Mouse (Mus musculus) liver, adult 2 months (tissue): ENCODE data around the gene Slc37a2. TPM values are rescaled to one million over a fixed set of nuclear protein-coding genes. Genes with fewer than 3 reads are reported as not detected.

Experiments used
- DNase-seq: peaks from one replicate; pipeline ENCODE4 v3.0.0-alpha.2; 2011; ENCODE audit warnings: low read depth, low spot score; ENCODE audit errors: extremely low read depth
- H3K27ac ChIP-seq: fragments of 200-500 bp; replicated peaks from 2 replicates; pipeline ENCODE4 v1.5.1; 2012; ENCODE audit warnings: low read depth, mild to moderate bottlenecking, control low read depth, inconsistent platforms, low read length; ENCODE audit not compliant: insufficient read depth
- H3K27me3 ChIP-seq: fragments of 200-500 bp; 2 replicates; pipeline ENCODE4 v1.6.1; 2012; ENCODE audit warnings: mild to moderate bottlenecking, moderate library complexity, low read length, inconsistent platforms; ENCODE audit not compliant: control insufficient read depth, insufficient read depth
- H3K36me3 ChIP-seq: fragments of 200-500 bp; 2 replicates; pipeline ENCODE4 v1.6.1; 2012; ENCODE audit warnings: low read length, inconsistent platforms; ENCODE audit not compliant: control insufficient read depth, insufficient read depth
- H3K4me1 ChIP-seq: fragments of 200-500 bp; 2 replicates; pipeline ENCODE4 v1.6.1; 2011; ENCODE audit warnings: low read length; ENCODE audit not compliant: control insufficient read depth, insufficient read depth
- H3K4me3 ChIP-seq: fragments of 200-500 bp; 2 replicates; pipeline ENCODE4 v1.5.1; 2011; ENCODE audit warnings: low read depth, mild to moderate bottlenecking, control low read depth, low read length, moderate library complexity; ENCODE audit not compliant: insufficient read depth
- H3K79me2 ChIP-seq: fragments of 200-500 bp; 2 replicates; pipeline ENCODE4 v1.6.1; 2012; ENCODE audit warnings: inconsistent platforms, mild to moderate bottlenecking, low read length, moderate library complexity; ENCODE audit not compliant: control insufficient read depth, insufficient read depth
- H3K9ac ChIP-seq: fragments of 200-500 bp; 2 replicates; pipeline ENCODE4 v1.6.1; 2012; ENCODE audit warnings: low read depth, mild to moderate bottlenecking, control low read depth, inconsistent platforms, low read length
- CTCF ChIP-seq: fragments of 200-500 bp; IDR thresholded peaks from 2 replicates; pipeline ENCODE4 v1.5.1; 2011; ENCODE audit warnings: low read depth, low read length, control low read depth
- POLR2A ChIP-seq: fragments of 200-500 bp; IDR thresholded peaks from 2 replicates; pipeline ENCODE4 v1.6.1; 2011; ENCODE audit warnings: low read length, control low read depth; ENCODE audit not compliant: insufficient read depth; ENCODE audit errors: extremely low read depth
- WGBS: fragments of 180-500 bp; shearing (Covaris S2); methylation state at CpG from one replicate; pipeline ENCODE4 v1.1.7; 2018; 5-methylcytosine and 5-hydroxymethylcytosine counted together
- polyA plus RNA-seq: library from polyadenylated mRNA; depleted of rRNA; stranded (reverse); fragments of >200 nt; gene quantifications from 2 replicates; pipeline ENCODE4 v1.2.3, GENCODE M21; 2012
- total RNA-seq: library from RNA; depleted of rRNA; stranded (reverse); fragments of >200 nt; gene quantifications from 2 replicates; pipeline ENCODE4 v1.2.3, GENCODE M21; 2014

Gene Slc37a2
- total and polyA plus RNA-seq, 2 experiments: 1.7 to 1.8 TPM

DNA sequence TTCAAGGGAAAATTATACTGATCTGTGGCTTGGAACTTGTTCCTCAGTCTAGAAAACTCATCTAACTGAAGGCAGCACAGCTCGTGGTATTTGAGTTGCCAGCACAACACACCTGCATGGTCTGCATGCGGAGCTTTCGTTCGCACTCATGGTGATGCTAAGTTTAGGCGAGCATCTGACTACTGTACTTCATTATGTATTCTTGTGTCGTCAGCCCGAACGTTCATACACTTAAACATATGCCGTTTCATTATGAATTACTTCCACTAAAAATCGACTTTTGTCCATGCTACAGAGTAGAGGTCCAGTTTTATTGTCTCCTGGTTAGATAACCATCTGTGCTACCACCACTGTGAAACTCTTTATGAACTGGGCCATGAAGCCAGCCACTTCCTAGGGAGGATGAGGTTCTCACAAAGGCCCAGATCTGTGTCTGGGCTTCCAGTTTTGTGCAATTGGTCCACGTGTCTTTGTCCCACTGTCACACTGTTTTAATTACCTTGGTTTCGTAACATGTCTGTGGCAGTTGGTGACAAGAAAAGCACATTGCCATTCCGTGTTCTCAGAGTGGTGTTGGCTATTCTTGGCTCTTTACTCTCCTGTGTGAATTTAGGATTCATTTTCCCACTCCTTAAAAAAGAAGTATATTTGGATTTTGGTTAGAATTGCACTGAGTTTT, 42.3 kb downstream of the Slc37a2 start:
- TF ChIP-seq POLR2A: no peak
- TF ChIP-seq CTCF: no peak
- no peaks in the 10 kb centered on the region for H3K79me2 ChIP-seq
- no peaks in the 10 kb centered on the region; the same call in 1 of the 2 replicates for H3K4me1 ChIP-seq
- no peak overlapping the region for H3K27ac ChIP-seq
- H3K9ac ChIP-seq: no peak overlapping the region
- no peak for DNase-seq
- no peaks in the 10 kb centered on the region for H3K27me3 ChIP-seq
- WGBS: 83% methylated on average over 13 of the region's 13 CpGs
- no peaks in the 10 kb centered on the region for H3K36me3 ChIP-seq
- H3K4me3 ChIP-seq: no peak overlapping the region

DNA sequence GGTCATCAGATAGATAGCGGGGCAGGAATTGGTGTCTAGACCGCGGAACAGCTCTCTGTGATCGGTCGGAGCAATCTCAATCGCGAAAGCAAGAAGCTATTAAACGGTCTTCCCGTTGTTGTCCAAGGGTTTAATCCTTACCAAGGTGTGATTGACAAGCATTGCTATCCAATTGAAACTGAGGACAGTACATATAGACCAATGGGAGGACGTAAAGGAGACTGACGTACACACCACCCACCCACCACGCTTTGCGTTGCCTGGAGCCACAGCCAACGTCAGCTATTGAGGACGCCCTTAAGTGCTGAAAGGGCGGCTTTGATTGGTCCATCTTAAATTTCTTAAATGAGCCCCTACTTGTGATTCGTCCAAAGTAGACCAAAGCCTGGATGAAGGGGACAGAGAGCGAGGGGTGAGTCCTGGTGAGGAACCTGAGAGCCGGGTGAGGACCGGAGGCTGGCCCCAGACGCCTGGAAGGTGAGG, 47.6 kb downstream of the Slc37a2 start, which contains the start of gene Tmem218:
Tmem218 (plus strand) TSS at position 295 of the 483 bp plus-strand sequence.
- Histone ChIP-seq H3K9ac (peak within 1 kb of the TSS; percentile 60), H3K27ac (peak within 1 kb of the TSS; percentile 14), H3K4me1 (no peaks in the 10 kb centered on the region; the same call in 1 of the 2 replicates), H3K36me3 (no peaks in the 10 kb centered on the region), H3K79me2 (no peaks in the 10 kb centered on the region), H3K27me3 (no peaks in the 10 kb centered on the region), H3K4me3 (peak within 1 kb of the TSS; percentile 64)
- TF ChIP-seq CTCF (no peak), POLR2A (0 out of 2 replicates have a peak, but pooled peaks have one; percentile 31)
- DNase-seq: peak; percentile 99
- under 1% methylated on average over 21 of the region's 21 CpGs for WGBS

DNA sequence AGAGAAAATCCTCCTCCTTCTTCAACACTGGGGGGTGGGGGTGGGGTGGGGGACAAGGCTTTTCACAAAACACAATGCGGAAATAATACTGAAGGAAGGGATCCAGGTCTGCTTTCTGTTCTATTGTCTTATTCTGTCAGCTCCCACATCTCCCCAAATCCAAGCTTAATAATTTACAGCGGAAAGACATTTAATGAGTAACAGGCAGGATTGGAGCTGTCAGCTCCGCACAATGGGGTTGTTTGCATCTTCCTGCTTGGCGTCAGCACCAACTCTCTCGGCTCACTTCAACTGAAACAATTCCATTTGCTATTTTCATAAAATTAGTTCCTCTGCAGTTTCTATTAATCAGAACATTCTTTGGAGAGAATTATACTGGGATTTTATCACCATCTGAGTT, 51.7 kb downstream of the Slc37a2 start:
- H3K27ac ChIP-seq: no peak overlapping the region
- H3K79me2 ChIP-seq: no peaks in the 10 kb centered on the region
- peak; percentile 31 for DNase-seq
- no peaks in the 10 kb centered on the region for H3K4me1 ChIP-seq
- H3K4me3 ChIP-seq: no peak overlapping the region
- WGBS: 20% methylated on average over 5 of the region's 5 CpGs
- H3K9ac ChIP-seq: no peak overlapping the region
- no peaks in the 10 kb centered on the region for H3K36me3 ChIP-seq
- no peaks in the 10 kb centered on the region for H3K27me3 ChIP-seq
- TF ChIP-seq POLR2A (no peak), CTCF (no peak)

DNA sequence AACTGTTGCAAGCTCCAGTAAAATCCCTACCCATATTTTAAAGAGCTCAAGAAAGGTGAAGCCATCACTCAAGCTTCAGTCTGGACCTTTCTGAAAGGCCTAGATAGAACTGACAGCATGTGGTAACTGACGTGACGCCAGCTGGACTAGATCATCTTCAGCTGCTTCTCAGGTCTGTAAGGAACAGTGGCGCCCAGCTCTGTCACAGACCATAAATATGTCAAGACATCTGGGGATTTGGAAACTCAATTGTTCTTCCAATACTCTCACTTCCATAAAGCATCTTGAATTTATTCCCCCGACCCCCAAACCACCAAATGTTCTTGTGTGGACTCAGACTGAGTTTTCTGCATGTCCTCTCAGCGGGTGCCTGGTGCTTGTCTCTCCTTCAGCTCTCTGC, 55.1 kb downstream of the Slc37a2 start:
- Histone ChIP-seq H3K36me3 (no peaks in the 10 kb centered on the region), H3K9ac (no peak overlapping the region), H3K4me1 (no peaks in the 10 kb centered on the region), H3K27me3 (no peaks in the 10 kb centered on the region), H3K27ac (no peak overlapping the region), H3K79me2 (no peaks in the 10 kb centered on the region), H3K4me3 (no peak overlapping the region)
- 90% methylated on average over 5 of the region's 5 CpGs for WGBS
- no peak for TF ChIP-seq CTCF
- TF ChIP-seq POLR2A: no peak
- no peak for DNase-seq

DNA sequence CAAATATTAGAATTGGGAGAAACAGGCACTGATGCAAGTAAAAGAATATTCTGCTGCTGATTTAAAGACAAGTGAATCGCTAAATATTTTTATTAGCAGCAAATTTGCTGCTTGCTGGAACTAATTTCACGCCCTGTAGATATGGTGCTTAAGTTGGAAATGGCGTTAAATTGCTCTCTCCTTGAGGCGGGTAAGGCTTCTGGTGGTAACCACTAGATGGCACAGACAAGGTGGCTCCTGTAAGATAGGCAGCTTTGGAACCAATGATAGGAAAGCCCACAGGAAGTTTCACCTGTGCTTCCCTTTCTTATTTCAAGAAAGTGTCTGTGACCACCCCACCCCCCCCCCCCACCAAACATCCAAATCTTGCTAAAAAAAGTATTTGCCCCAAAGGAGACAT, 58.5 kb downstream of the Slc37a2 start:
- WGBS: 89% methylated on average over 4 of the region's 4 CpGs
- Histone ChIP-seq H3K4me3 (no peak overlapping the region), H3K9ac (no peak overlapping the region), H3K4me1 (no peaks in the 10 kb centered on the region), H3K27me3 (no peaks in the 10 kb centered on the region), H3K79me2 (no peaks in the 10 kb centered on the region), H3K36me3 (no peaks in the 10 kb centered on the region), H3K27ac (no peak overlapping the region)
- DNase-seq: no peak
- TF ChIP-seq POLR2A (no peak), CTCF (no peak)

DNA sequence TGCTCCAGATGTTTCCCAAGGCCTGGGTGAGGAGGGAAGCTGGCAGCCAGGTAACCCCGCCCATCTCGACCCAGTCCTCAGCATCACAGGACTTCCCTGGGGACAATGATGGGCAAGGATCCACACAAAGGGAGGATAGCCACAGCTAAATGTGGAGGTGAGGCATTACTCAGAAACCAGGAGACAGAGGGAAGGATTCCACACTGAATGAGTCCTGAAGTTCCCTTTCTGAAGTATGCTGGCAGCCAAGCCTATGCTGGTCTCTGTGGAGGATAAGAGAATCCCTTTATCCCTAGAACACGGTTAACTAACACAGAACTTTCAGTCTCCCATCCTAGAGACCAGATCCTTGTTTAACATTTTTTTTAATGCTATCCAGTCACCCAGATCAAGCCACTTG, 67.5 kb downstream of the Slc37a2 start:
- TF ChIP-seq POLR2A (no peak), CTCF (no peak)

More for the DNA sequence above, 67.5 kb downstream of the Slc37a2 start:
- Histone ChIP-seq H3K27ac (no peak overlapping the region), H3K36me3 (no peaks in the 10 kb centered on the region), H3K27me3 (no peaks in the 10 kb centered on the region), H3K4me3 (no peak overlapping the region), H3K4me1 (no peaks in the 10 kb centered on the region), H3K9ac (no peak overlapping the region), H3K79me2 (no peaks in the 10 kb centered on the region)
- DNase-seq: no peak
- WGBS: 90% methylated on average over 3 of the region's 3 CpGs
